Comparison of ENCODE assay signal across 11 mouse cellular contexts in genomic region chr3:97938814-97939526, GRCm38 (mm10). TPM values are rescaled to one million over a fixed set of nuclear protein-coding genes. Genes with fewer than 3 reads are reported as not detected.
DNase-seq lines count a peak whose midpoint lies in the region; ATAC-seq and TF ChIP-seq lines count a peak whose summit lies in the region.
"Had no signal": no experiment of that assay in that cellular context is flagged by ENCODE, and none has a peak within 500 bp of the region (broad histone marks: within the 10 kb centered on the region; RNA-seq: fewer than 3 reads in every experiment).

No protein-coding gene starts in this region.

- H3K9ac ChIP-seq in heart, embryonic 13.5 days: peak overlapping the region; percentile 29; the same call in 1 of the 2 replicates
- no peak overlapping the region for H3K9ac ChIP-seq in forebrain, postnatal 0 days
- no peak overlapping the region for H3K9ac ChIP-seq in midbrain, embryonic 11.5 days (ENCODE audit: low read length)

- no peak overlapping the region for H3K4me2 ChIP-seq in heart, embryonic 13.5 days
- H3K4me2 ChIP-seq in forebrain, postnatal 0 days (ENCODE audit: low read depth): no peak overlapping the region
- peak overlapping the region; percentile 8; the same call in 1 of the 2 replicates for H3K4me2 ChIP-seq in midbrain, embryonic 11.5 days

- ATAC-seq in heart, embryonic 13.5 days (ENCODE audit: extremely low read depth, insufficient number of reproducible peaks, low FRiP score, low TSS enrichment): no peak
- peak; percentile 67 for ATAC-seq in forebrain, postnatal 0 days
- ATAC-seq in midbrain, embryonic 11.5 days (ENCODE audit: low FRiP score): peak; percentile 73
- ATAC-seq: Patski had no signal

- TF ChIP-seq CTCF in forebrain, postnatal 0 days (IDR thresholded peaks at IDR 0.05; ENCODE audit: low read depth): no peak

- H3K4me1 ChIP-seq in heart, embryonic 13.5 days: peaks cover 47% of the 10 kb centered on the region
- peaks cover 46% of the 10 kb centered on the region for H3K4me1 ChIP-seq in heart, embryonic 10.5 days
- peaks cover 21% of the 10 kb centered on the region for H3K4me1 ChIP-seq in forebrain, postnatal 0 days (ENCODE audit: insufficient read depth)
- H3K4me1 ChIP-seq in midbrain, embryonic 11.5 days (ENCODE audit: control insufficient read depth, insufficient read depth, low read length): peaks cover 55% of the 10 kb centered on the region

- H3K9me3 ChIP-seq in heart, embryonic 13.5 days: peaks cover 3% of the 10 kb centered on the region; the same call in 1 of the 2 replicates
- no peaks in the 10 kb centered on the region for H3K9me3 ChIP-seq in heart, embryonic 10.5 days
- H3K9me3 ChIP-seq in forebrain, postnatal 0 days (ENCODE audit: low read length): no peaks in the 10 kb centered on the region
- no peaks in the 10 kb centered on the region for H3K9me3 ChIP-seq in midbrain, embryonic 11.5 days (ENCODE audit: control insufficient read depth, low read length)

- no peaks in the 10 kb centered on the region for H3K36me3 ChIP-seq in heart, embryonic 13.5 days
- H3K36me3 ChIP-seq in heart, embryonic 10.5 days: no peaks in the 10 kb centered on the region
- no peaks in the 10 kb centered on the region for H3K36me3 ChIP-seq in forebrain, postnatal 0 days (ENCODE audit: insufficient read depth)
- H3K36me3 ChIP-seq in midbrain, embryonic 11.5 days (ENCODE audit: control insufficient read depth, insufficient read depth, low read length): no peaks in the 10 kb centered on the region

- H3K4me3 ChIP-seq in heart, embryonic 13.5 days: no peak overlapping the region
- H3K4me3 ChIP-seq in heart, embryonic 10.5 days: no peak overlapping the region
- no peak overlapping the region for H3K4me3 ChIP-seq in forebrain, postnatal 0 days (ENCODE audit: low read depth, low read length)
- H3K4me3 ChIP-seq in midbrain, embryonic 11.5 days (ENCODE audit: low read depth, low read length): no peak overlapping the region

- 60% methylated on average over 7 of the region's 7 CpGs for WGBS in heart, embryonic 13.5 days
- WGBS in heart, embryonic 10.5 days: 54% methylated on average over 7 of the region's 7 CpGs
- 12% methylated on average over 7 of the region's 7 CpGs for WGBS in forebrain, postnatal 0 days
- 7% methylated on average over 7 of the region's 7 CpGs for WGBS in midbrain, embryonic 11.5 days

- DNase-seq in heart, embryonic 10.5 days (ENCODE audit: low spot score): no peak
- peak; percentile 27 for DNase-seq in ZHBTc4 (ENCODE audit: low read depth, low spot score)
- DNase-seq in forebrain, postnatal 0 days: no peak
- peak; percentile 95 for DNase-seq in midbrain, embryonic 11.5 days (ENCODE audit: low spot score, missing footprints)
- DNase-seq in cerebellum, adult 9-10 months: no peak
- DNase-seq in thymus, postnatal 36 days: no peak
- no peak for DNase-seq in ovary, adult 18-20 months (ENCODE audit: low spot score)
- DNase-seq: heart, postnatal 36 days; layer of hippocampus, postnatal 36 days had no signal

- 0 out of 2 replicates have a peak, but pooled peaks cover 2% of the 10 kb centered on the region for H3K27me3 ChIP-seq in heart, embryonic 13.5 days (replicated peaks)
- no peaks in the 10 kb centered on the region for H3K27me3 ChIP-seq in heart, embryonic 10.5 days (ENCODE audit: insufficient read depth, poor library complexity, severe bottlenecking)
- H3K27me3 ChIP-seq in forebrain, postnatal 0 days (ENCODE audit: insufficient read depth, low read length): no peaks in the 10 kb centered on the region
- H3K27me3 ChIP-seq in midbrain, embryonic 11.5 days (ENCODE audit: control insufficient read depth, insufficient read depth, low read length): no peaks in the 10 kb centered on the region; the same call in 1 of the 2 replicates
- H3K27me3 ChIP-seq: Patski had no signal

- H3K27ac ChIP-seq in heart, embryonic 13.5 days (replicated peaks): no peak overlapping the region
- H3K27ac ChIP-seq in heart, embryonic 10.5 days: no peak overlapping the region
- H3K27ac ChIP-seq in forebrain, postnatal 0 days (ENCODE audit: low read depth, low read length): peak overlapping the region; percentile 47; the same call in 1 of the 2 replicates
- H3K27ac ChIP-seq in midbrain, embryonic 11.5 days (ENCODE audit: low read depth, low read length): peak overlapping the region; percentile 81

RNA-seq across cellular contexts. Expression of gene Sec22b, which starts 38.0 kb away (rescaled TPM):
- 115 and 128 TPM in 2 replicates for polyA plus RNA-seq in heart, embryonic 13.5 days (2015; fragmentation: Nextera tagmentation; extraction: Ambion mirVana)
- polyA plus RNA-seq in heart, embryonic 10.5 days (2016; fragmentation: Nextera tagmentation; extraction: Ambion mirVana): 140 and 154 TPM in 2 replicates
- total RNA-seq in forebrain, postnatal 0 days (2014; rRNA removed): 71.3 and 73.9 TPM in 2 replicates
- 83.4 and 91.4 TPM in 2 replicates for polyA plus RNA-seq in forebrain, postnatal 0 days (2015; fragmentation: Nextera tagmentation; extraction: Ambion mirVana)
- polyA plus RNA-seq in midbrain, embryonic 11.5 days (2014; fragmentation: Nextera tagmentation; extraction: Ambion mirVana): 122 and 127 TPM in 2 replicates

RNA-seq across cellular contexts. Expression of gene Pde4dip, which starts 50.5 kb away (rescaled TPM):
- 68.2 and 74.9 TPM in 2 replicates for polyA plus RNA-seq in heart, embryonic 13.5 days (2015; fragmentation: Nextera tagmentation; extraction: Ambion mirVana)
- polyA plus RNA-seq in heart, embryonic 10.5 days (2016; fragmentation: Nextera tagmentation; extraction: Ambion mirVana): 42.0 and 84.8 TPM in 2 replicates
- 92.8 and 118 TPM in 2 replicates for total RNA-seq in forebrain, postnatal 0 days (2014; rRNA removed)
- polyA plus RNA-seq in forebrain, postnatal 0 days (2015; fragmentation: Nextera tagmentation; extraction: Ambion mirVana): 40.6 and 53.1 TPM in 2 replicates
- polyA plus RNA-seq in midbrain, embryonic 11.5 days (2014; fragmentation: Nextera tagmentation; extraction: Ambion mirVana): 27.6 and 29.1 TPM in 2 replicates

Comparison
In these comparisons a context has a peak if more than half of its experiments do, and no peak if none do; other contexts are left out.
1. H3K27ac ChIP-seq: peak in forebrain, postnatal 0 days (single experiment) and midbrain, embryonic 11.5 days (single experiment); none in heart, embryonic 13.5 days (single experiment) and heart, embryonic 10.5 days (single experiment).
2. DNase-seq: peak in ZHBTc4 (single experiment) and midbrain, embryonic 11.5 days (single experiment); none in heart, embryonic 10.5 days (single experiment), forebrain, postnatal 0 days (single experiment), cerebellum, adult 9-10 months (single experiment), thymus, postnatal 36 days (0 of 2) and ovary, adult 18-20 months (single experiment).